Mouse (Mus musculus) heart, postnatal 0 days (tissue): ENCODE results near the gene Gsto1. TPM values are rescaled to one million over a fixed set of nuclear protein-coding genes. Genes with fewer than 3 reads are reported as not detected.
"Not testable (repeated sequence)": the region's sequence is repeated elsewhere in the genome, so short reads cannot be mapped to it uniquely, and the experiment has no call there.

Source experiments
- ATAC-seq: fragments of 200-750 bp; cut with Nextera tagmentation; 2 replicates; pipeline ENCODE4 v1.8.0; 2017; ENCODE audit warnings: low read depth, moderate number of reproducible peaks, moderate library complexity; ENCODE audit not compliant: insufficient read depth
- DNase-seq: peaks from one replicate; pipeline ENCODE4 v3.0.0-alpha.2; 2016; ENCODE audit warnings: low spot score
- H3K27ac ChIP-seq: fragments of 300-500 bp; sonication (generic); 2 replicates; pipeline ENCODE4 v1.5.1; 2014; ENCODE audit warnings: low read depth, mild to moderate bottlenecking
- H3K27me3 ChIP-seq: fragments of 300-500 bp; sonication (generic); 2 replicates; pipeline ENCODE4 v1.6.1; 2014; ENCODE audit warnings: low read length, mixed read lengths; ENCODE audit not compliant: control insufficient read depth, insufficient read depth
- H3K36me3 ChIP-seq: fragments of 300-500 bp; sonication (generic); replicated peaks from 2 replicates; pipeline ENCODE4 v1.6.1; 2014; ENCODE audit warnings: low read length, mixed read lengths; ENCODE audit not compliant: control insufficient read depth, insufficient read depth
- H3K4me1 ChIP-seq: fragments of 300-500 bp; sonication (generic); 2 replicates; pipeline ENCODE4 v1.6.1; 2014; ENCODE audit warnings: antibody characterized with exemption; ENCODE audit not compliant: control insufficient read depth, insufficient read depth
- H3K4me2 ChIP-seq: fragments of 300-500 bp; sonication (generic); 2 replicates; pipeline ENCODE4 v1.6.1; 2014; ENCODE audit warnings: low read depth, mild to moderate bottlenecking, low read length, moderate library complexity
- H3K4me3 ChIP-seq: fragments of 300-500 bp; sonication (generic); 2 replicates; pipeline ENCODE4 v1.5.1; 2014; ENCODE audit warnings: low read depth, low read length
- H3K9ac ChIP-seq: fragments of 300-500 bp; sonication (generic); replicated peaks from 2 replicates; pipeline ENCODE4 v1.6.1; 2014; ENCODE audit warnings: low read depth, low read length, mixed read lengths
- H3K9me3 ChIP-seq: fragments of 300-500 bp; sonication (generic); replicated peaks from 2 replicates; pipeline ENCODE4 v1.6.1; 2016; ENCODE audit warnings: low read length; ENCODE audit not compliant: control insufficient read depth
- CTCF ChIP-seq: IDR thresholded peaks from 2 replicates; pipeline ENCODE4 v1.5.1; 2016; ENCODE audit warnings: antibody characterized with exemption, control low read depth, low read depth
- EP300 ChIP-seq: IDR thresholded peaks from 2 replicates; pipeline ENCODE4 v1.6.1; 2016; ENCODE audit warnings: antibody characterized with exemption, low read depth
- WGBS: fragments of 180-500 bp; shearing (Covaris S2); extraction: QIAGEN DNeasy Blood & Tissue Kit; methylation state at CpG from one replicate; pipeline ENCODE4 v1.1.7; 2014; 5-methylcytosine and 5-hydroxymethylcytosine counted together
- polyA plus RNA-seq: library from polyadenylated mRNA; unstranded; fragments of >200 nt; fragmentation: Nextera tagmentation; extraction: Ambion mirVana; gene quantifications from 2 replicates; pipeline ENCODE4 v1.2.1, GENCODE M21; 2015
- total RNA-seq: library from RNA; depleted of rRNA; stranded (reverse); fragments of >200 nt; gene quantifications from 2 replicates; pipeline ENCODE4 v1.2.3, GENCODE M21; 2014; ENCODE audit warnings: low replicate concordance

Gene Gsto1
- total and polyA plus RNA-seq, 2 experiments from 2014 or later: 127 to 146 TPM

DNA sequence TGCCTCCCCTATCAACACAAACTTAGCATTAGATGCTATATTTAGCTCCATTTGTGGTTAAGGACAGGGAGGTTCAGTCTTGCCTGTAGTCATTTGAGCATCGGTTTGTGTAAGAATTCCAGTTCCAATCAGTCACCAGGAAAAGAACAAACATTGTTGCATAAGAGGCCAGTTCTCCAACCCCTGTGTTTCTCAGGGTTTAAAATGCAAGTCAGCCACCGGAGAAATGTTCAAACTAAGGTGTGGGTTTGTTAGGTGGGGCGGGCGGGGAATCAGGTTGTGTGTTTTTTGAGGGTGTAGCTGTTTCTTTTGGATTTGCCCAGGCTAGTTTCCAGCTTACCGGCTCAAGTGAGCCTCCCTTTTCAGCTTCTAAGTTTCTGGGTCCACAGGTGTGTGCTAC, 20.2 kb upstream of the Gsto1 start:
- TF ChIP-seq CTCF: no peak
- no peak for TF ChIP-seq EP300
- 0 out of 2 replicates have a peak, but pooled peaks cover 4% of the 10 kb centered on the region for H3K27me3 ChIP-seq
- no peaks in the 10 kb centered on the region for H3K36me3 ChIP-seq
- no peak for DNase-seq
- peaks cover 5% of the 10 kb centered on the region; the same call in 1 of the 2 replicates for H3K4me1 ChIP-seq
- H3K9me3 ChIP-seq: no peaks in the 10 kb centered on the region
- no peak overlapping the region for H3K4me3 ChIP-seq
- 79% methylated on average over 5 of the region's 5 CpGs for WGBS
- no peak for ATAC-seq
- H3K27ac ChIP-seq: no peak overlapping the region
- no peak overlapping the region for H3K9ac ChIP-seq
- no peak overlapping the region for H3K4me2 ChIP-seq

DNA sequence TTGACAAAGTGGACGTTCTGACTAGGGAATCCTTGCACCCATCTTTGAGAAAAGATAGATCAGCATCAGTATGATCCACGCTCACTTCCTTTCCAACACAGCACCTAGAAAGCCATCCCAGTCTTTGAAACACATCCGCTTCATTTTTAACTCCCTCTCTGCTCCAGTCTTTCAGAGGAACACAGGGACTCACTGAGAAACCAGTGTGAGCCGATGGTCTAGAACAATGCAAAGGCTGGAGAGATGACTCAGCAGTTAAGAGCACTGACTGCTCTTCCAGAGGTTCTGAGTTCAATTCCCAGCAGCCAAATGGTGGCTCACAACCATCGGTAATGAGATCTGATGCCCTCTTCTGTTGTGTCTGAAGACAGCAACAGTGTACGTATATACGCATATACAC, 19.0 kb upstream of the Gsto1 start:
- H3K4me1 ChIP-seq: peaks cover 5% of the 10 kb centered on the region; the same call in 1 of the 2 replicates
- no peak overlapping the region for H3K27ac ChIP-seq
- ATAC-seq: no peak
- no peak overlapping the region for H3K4me3 ChIP-seq
- no peak for DNase-seq
- H3K36me3 ChIP-seq: no peaks in the 10 kb centered on the region
- TF ChIP-seq CTCF (no peak), EP300 (no peak)
- H3K9ac ChIP-seq: no peak overlapping the region
- 85% methylated on average over 7 of the region's 7 CpGs for WGBS
- 0 out of 2 replicates have a peak, but pooled peaks cover 4% of the 10 kb centered on the region for H3K27me3 ChIP-seq
- H3K9me3 ChIP-seq: no peaks in the 10 kb centered on the region
- H3K4me2 ChIP-seq: no peak overlapping the region

DNA sequence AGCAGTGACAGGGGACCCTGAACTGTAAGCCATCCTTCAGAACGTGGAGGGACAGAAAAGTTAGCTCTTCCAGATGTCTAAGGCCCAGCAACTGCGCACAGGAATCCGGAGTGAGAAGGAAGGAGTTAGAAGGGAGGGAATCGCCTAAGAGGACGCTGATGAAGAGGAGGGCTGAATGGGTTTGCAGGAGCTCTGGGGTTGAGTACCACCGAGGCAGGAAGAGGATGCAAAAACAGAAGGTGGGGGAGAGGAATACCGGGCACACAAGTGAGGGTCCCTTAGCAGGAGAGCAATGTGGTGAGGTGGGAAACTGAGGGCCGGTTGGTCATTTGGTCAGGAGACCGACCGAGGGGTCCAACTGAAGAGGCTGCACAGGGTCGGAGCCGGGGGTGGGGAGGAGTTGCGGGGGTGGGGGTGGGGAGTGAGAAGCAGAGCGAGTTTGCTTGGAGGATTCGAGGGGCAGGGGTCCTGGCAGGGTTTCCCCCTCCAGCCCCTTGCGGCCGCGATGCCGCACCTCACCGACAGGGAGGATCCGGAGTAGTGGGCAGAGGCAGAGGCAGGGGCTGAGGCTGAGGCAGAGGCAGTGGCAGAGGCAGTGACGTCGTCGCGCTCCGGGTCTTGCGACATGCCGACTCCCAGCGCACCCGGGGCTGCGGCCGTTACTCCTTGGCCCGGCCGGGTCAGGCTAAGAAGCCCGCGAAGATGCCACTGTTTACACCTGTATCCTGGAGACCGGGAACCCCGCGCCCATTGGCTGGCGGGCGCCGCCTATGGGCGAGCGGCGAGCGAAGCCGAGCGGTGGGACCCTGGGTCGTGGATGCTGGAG, 17.9 kb upstream of the Gsto1 start:
- H3K4me3 ChIP-seq: peak overlapping the region; percentile 44
- peaks cover 5% of the 10 kb centered on the region; the same call in 1 of the 2 replicates for H3K4me1 ChIP-seq
- H3K4me2 ChIP-seq: peak overlapping the region; percentile 69
- no peaks in the 10 kb centered on the region for H3K36me3 ChIP-seq
- 0 out of 2 replicates have a peak, but pooled peaks cover 4% of the 10 kb centered on the region for H3K27me3 ChIP-seq
- no peak overlapping the region for H3K9ac ChIP-seq
- TF ChIP-seq EP300: no peak
- no peak for TF ChIP-seq CTCF
- WGBS: 5% methylated on average over 49 of the region's 49 CpGs
- peak; percentile 85 for ATAC-seq
- peak; percentile 38 for DNase-seq
- H3K9me3 ChIP-seq: no peaks in the 10 kb centered on the region
- no peak overlapping the region for H3K27ac ChIP-seq

DNA sequence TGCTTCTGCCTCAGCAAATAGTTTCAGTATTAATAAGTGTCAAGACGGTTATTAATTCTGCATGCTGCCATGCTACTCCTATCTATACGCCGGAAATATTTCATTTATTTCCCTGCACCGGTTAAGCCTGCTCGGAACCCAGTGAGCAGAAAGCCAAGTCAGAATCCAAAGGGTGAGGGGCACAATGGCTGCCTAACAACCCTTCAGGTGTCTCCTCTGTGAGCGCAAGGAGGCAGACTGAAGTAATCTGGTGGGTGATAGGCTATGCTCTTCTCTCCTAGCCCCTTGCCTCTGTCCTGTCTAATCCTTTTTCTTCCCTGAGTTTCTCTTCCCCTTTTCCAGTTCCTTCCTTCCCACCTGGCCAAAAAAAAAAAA, 17.3 kb upstream of the Gsto1 start:
- Histone ChIP-seq H3K27me3 (0 out of 2 replicates have a peak, but pooled peaks cover 4% of the 10 kb centered on the region), H3K36me3 (no peaks in the 10 kb centered on the region), H3K9ac (no peak overlapping the region), H3K27ac (no peak overlapping the region), H3K4me2 (peak overlapping the region; percentile 69), H3K4me3 (peak overlapping the region; percentile 44), H3K4me1 (peaks cover 5% of the 10 kb centered on the region; the same call in 1 of the 2 replicates), H3K9me3 (no peaks in the 10 kb centered on the region)
- no peak for DNase-seq
- ATAC-seq: no peak
- WGBS: 0% methylated on average over 6 of the region's 6 CpGs
- TF ChIP-seq CTCF (no peak), EP300 (no peak)

DNA sequence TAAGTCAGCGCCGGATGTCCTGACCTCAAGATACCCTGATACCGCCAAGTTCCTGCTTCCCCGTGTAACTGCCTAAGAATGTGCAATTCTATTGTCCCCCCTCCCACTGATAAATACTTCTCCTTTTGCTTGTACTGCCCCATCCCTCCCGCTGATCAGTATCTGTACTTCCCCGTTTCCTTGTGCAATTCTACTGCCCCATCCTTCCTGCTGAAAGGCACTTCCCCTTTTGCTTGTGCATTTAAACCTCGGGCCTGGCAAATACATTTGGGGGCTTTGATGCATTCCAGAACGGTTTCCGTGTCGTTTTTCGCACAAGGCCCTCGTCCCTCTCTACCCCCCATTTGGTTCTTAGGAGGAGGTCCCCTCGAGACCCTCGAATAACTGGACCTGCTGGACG, 13.5 kb upstream of the Gsto1 start:
- not testable (repeated sequence) for H3K27ac ChIP-seq, H3K9ac ChIP-seq, H3K4me1 ChIP-seq, H3K27me3 ChIP-seq, H3K4me2 ChIP-seq, H3K4me3 ChIP-seq, H3K9me3 ChIP-seq, H3K36me3 ChIP-seq, DNase-seq, ATAC-seq
- 68% methylated on average over 15 of the region's 15 CpGs for WGBS
